In the genomic region with DNA sequence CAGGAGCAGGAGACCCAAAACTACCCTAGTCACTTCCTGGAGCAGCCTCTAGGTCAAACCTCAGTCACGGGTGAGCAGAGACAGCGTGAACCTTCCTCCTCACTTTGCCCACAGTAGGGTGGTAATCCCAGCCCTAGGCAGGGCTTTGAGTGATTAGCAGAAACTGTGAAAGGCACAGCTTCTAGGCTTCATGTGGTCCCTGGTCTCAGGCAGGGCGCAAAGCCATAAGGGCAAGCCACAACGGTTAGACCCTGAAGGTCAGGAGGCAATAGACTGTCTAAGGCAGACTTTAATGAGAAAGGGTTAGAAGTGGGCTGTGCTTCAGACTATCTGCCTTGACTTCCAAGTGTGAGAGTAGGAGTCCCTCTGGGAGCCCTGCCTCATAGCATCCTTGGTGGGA, we compare ENCODE assay signal across 14 mouse cellular contexts.
"Had no signal": no experiment of that assay in that cellular context is flagged by ENCODE, and none has a peak within 500 bp of the region (broad histone marks: within the 10 kb centered on the region; RNA-seq: fewer than 3 reads in every experiment).

No protein-coding gene starts in this region.

- H3K4me3 ChIP-seq: limb, embryonic 12.5 days; limb, embryonic 15.5 days; liver, embryonic 12.5 days; liver, embryonic 15.5 days; midbrain, embryonic 12.5 days had no signal

- H3K4me2 ChIP-seq: limb, embryonic 12.5 days; limb, embryonic 15.5 days; liver, embryonic 12.5 days; liver, embryonic 15.5 days; midbrain, embryonic 12.5 days had no signal

- ATAC-seq: liver, embryonic 12.5 days; midbrain, embryonic 16.5 days had no signal

- H3K9me3 ChIP-seq: limb, embryonic 12.5 days; limb, embryonic 15.5 days; liver, embryonic 12.5 days; liver, embryonic 15.5 days; midbrain, embryonic 12.5 days had no signal

- DNase-seq: kidney, adult 18-20 months; kidney, adult 9 months; kidney, postnatal 14 days; kidney, postnatal 4 days; lung, adult 2 months; lung, postnatal 14 days; thymus, postnatal 25 days had no signal

- H3K27me3 ChIP-seq: limb, embryonic 12.5 days; limb, embryonic 15.5 days; liver, embryonic 12.5 days; liver, embryonic 15.5 days; midbrain, embryonic 12.5 days had no signal

- H3K27ac ChIP-seq: limb, embryonic 12.5 days; limb, embryonic 15.5 days; liver, embryonic 12.5 days; liver, embryonic 15.5 days; macrophage; midbrain, embryonic 12.5 days had no signal

- H3K9ac ChIP-seq: limb, embryonic 12.5 days; limb, embryonic 15.5 days; liver, embryonic 12.5 days; liver, embryonic 15.5 days; midbrain, embryonic 12.5 days had no signal
